Mouse (Mus musculus): ENCODE data around the gene Olfr129. TPM values are rescaled to one million over a fixed set of nuclear protein-coding genes. Genes with fewer than 3 reads are reported as not detected.

Olfr129 gene
- not detected for polyA plus RNA-seq (2014; fragmentation: Illumina TruSeq; extraction: RNeasy Lipid Tissue Mini Kit (QIAGEN cat#74804); ENCODE audit: low replicate concordance)

GRCm38 (mm10) chr17:38059979-38060378 is at the start of gene Olfr129:
TSS of gene Olfr129 (minus strand) at chr17:38060079.

GRCm38 (mm10) chr17:38088593-38088992 is 28.7 kb upstream of the Olfr129 start, which contains the start of gene Olfr131:
TSS of gene Olfr131 (minus strand) at chr17:38088693.

GRCm38 (mm10) chr17:38063621-38064020 is 3.7 kb upstream of the Olfr129 start, which contains the start of gene Olfr130:
TSS of gene Olfr130 (plus strand) at chr17:38063921.

Other genes with a start within 250 kb of the Olfr129 start
- not detected for gene Olfr125, start 227.1 kb downstream of the Olfr129 start, polyA plus RNA-seq (2014; fragmentation: Illumina TruSeq; extraction: RNeasy Lipid Tissue Mini Kit (QIAGEN cat#74804); ENCODE audit: low replicate concordance)
- not detected for gene Olfr126, start 212.6 kb downstream of the Olfr129 start, polyA plus RNA-seq (2014; fragmentation: Illumina TruSeq; extraction: RNeasy Lipid Tissue Mini Kit (QIAGEN cat#74804); ENCODE audit: low replicate concordance)
- not detected for gene Olfr127, start 159.6 kb downstream of the Olfr129 start, polyA plus RNA-seq (2014; fragmentation: Illumina TruSeq; extraction: RNeasy Lipid Tissue Mini Kit (QIAGEN cat#74804); ENCODE audit: low replicate concordance)
- gene Olfr128, start 139.5 kb downstream of the Olfr129 start, polyA plus RNA-seq (2014; fragmentation: Illumina TruSeq; extraction: RNeasy Lipid Tissue Mini Kit (QIAGEN cat#74804); ENCODE audit: low replicate concordance) = not detected
- gene Olfr761, start 107.0 kb downstream of the Olfr129 start, polyA plus RNA-seq (2014; fragmentation: Illumina TruSeq; extraction: RNeasy Lipid Tissue Mini Kit (QIAGEN cat#74804); ENCODE audit: low replicate concordance) = not detected
- gene Olfr130, start 3.8 kb upstream of the Olfr129 start, polyA plus RNA-seq (2014; fragmentation: Illumina TruSeq; extraction: RNeasy Lipid Tissue Mini Kit (QIAGEN cat#74804); ENCODE audit: low replicate concordance) = not detected
- not detected for gene Olfr131, start 28.6 kb upstream of the Olfr129 start, polyA plus RNA-seq (2014; fragmentation: Illumina TruSeq; extraction: RNeasy Lipid Tissue Mini Kit (QIAGEN cat#74804); ENCODE audit: low replicate concordance)
- gene Olfr132, start 74.4 kb upstream of the Olfr129 start, polyA plus RNA-seq (2014; fragmentation: Illumina TruSeq; extraction: RNeasy Lipid Tissue Mini Kit (QIAGEN cat#74804); ENCODE audit: low replicate concordance) = not detected
- not detected for gene Olfr133, start 85.2 kb upstream of the Olfr129 start, polyA plus RNA-seq (2014; fragmentation: Illumina TruSeq; extraction: RNeasy Lipid Tissue Mini Kit (QIAGEN cat#74804); ENCODE audit: low replicate concordance)
- not detected for gene Olfr134, start 111.3 kb upstream of the Olfr129 start, polyA plus RNA-seq (2014; fragmentation: Illumina TruSeq; extraction: RNeasy Lipid Tissue Mini Kit (QIAGEN cat#74804); ENCODE audit: low replicate concordance)
- not detected for gene Olfr135, start 144.3 kb upstream of the Olfr129 start, polyA plus RNA-seq (2014; fragmentation: Illumina TruSeq; extraction: RNeasy Lipid Tissue Mini Kit (QIAGEN cat#74804); ENCODE audit: low replicate concordance)
- not detected for gene Olfr138, start 201.0 kb upstream of the Olfr129 start, polyA plus RNA-seq (2014; fragmentation: Illumina TruSeq; extraction: RNeasy Lipid Tissue Mini Kit (QIAGEN cat#74804); ENCODE audit: low replicate concordance)
- gene Olfr137, start 247.5 kb upstream of the Olfr129 start, polyA plus RNA-seq (2014; fragmentation: Illumina TruSeq; extraction: RNeasy Lipid Tissue Mini Kit (QIAGEN cat#74804); ENCODE audit: low replicate concordance) = not detected